Mouse (Mus musculus) mesoderm, embryonic 11.5 days (tissue): ENCODE data around the gene Gm16405.
"Not testable (repeated sequence)": the region's sequence is repeated elsewhere in the genome, so short reads cannot be mapped to it uniquely, and the experiment has no call there.

Experiments used
- DNase-seq: peaks from one replicate; pipeline ENCODE4 v3.0.0-alpha.2; 2012; ENCODE audit warnings: low read depth, low spot score

Gene Gm16405

GRCm38 (mm10) chrX:54530908-54531307 is at the start of gene Gm16405:
Gene Gm16405 (plus strand): TSS chrX:54531208.
- not testable (repeated sequence) for DNase-seq
